Mouse (Mus musculus): ENCODE results near the gene Ppp1r3c.
"Not testable (repeated sequence)": the region's sequence is repeated elsewhere in the genome, so short reads cannot be mapped to it uniquely, and the experiment has no call there.

Gene Ppp1r3c

GRCm38 (mm10) chr19:36736537-36736936, at the start of gene Ppp1r3c:
TSS of gene Ppp1r3c (minus strand) at chr19:36736653.
- DNase-seq (ENCODE audit: inconsistent ontology term): peak; percentile 91

- no peak for DNase-seq (ENCODE audit: inconsistent ontology term)
Observed at GRCm38 (mm10) chr19:36783179-36783578, 46.7 kb upstream of the Ppp1r3c start.

GRCm38 (mm10) chr19:36782591-36782990, 46.1 kb upstream of the Ppp1r3c start:
- peak; percentile 78 for DNase-seq (ENCODE audit: inconsistent ontology term)

GRCm38 (mm10) chr19:36781996-36782395, 45.5 kb upstream of the Ppp1r3c start:
- no peak for DNase-seq (ENCODE audit: inconsistent ontology term)

GRCm38 (mm10) chr19:36780375-36780774, 43.9 kb upstream of the Ppp1r3c start:
- no peak for DNase-seq (ENCODE audit: inconsistent ontology term)

- DNase-seq (ENCODE audit: inconsistent ontology term): no peak
Observed at GRCm38 (mm10) chr19:36779765-36780164, 43.3 kb upstream of the Ppp1r3c start.

- no peak for DNase-seq (ENCODE audit: inconsistent ontology term)
Observed at GRCm38 (mm10) chr19:36775531-36775930, 39.1 kb upstream of the Ppp1r3c start.

- no peak for DNase-seq (ENCODE audit: inconsistent ontology term)
Observed at GRCm38 (mm10) chr19:36773716-36774459, 37.4 kb upstream of the Ppp1r3c start.

GRCm38 (mm10) chr19:36768084-36768483, 31.6 kb upstream of the Ppp1r3c start:
- DNase-seq (ENCODE audit: inconsistent ontology term): no peak

- DNase-seq (ENCODE audit: inconsistent ontology term): no peak
Observed at GRCm38 (mm10) chr19:36764451-36764850, 28.0 kb upstream of the Ppp1r3c start.

GRCm38 (mm10) chr19:36748996-36749395, 12.5 kb upstream of the Ppp1r3c start:
- no peak for DNase-seq (ENCODE audit: inconsistent ontology term)

- DNase-seq (ENCODE audit: inconsistent ontology term): no peak
Observed at GRCm38 (mm10) chr19:36742331-36742730, 5.9 kb upstream of the Ppp1r3c start.

GRCm38 (mm10) chr19:36739566-36740211, 3.2 kb upstream of the Ppp1r3c start:
- peak; percentile 38 for DNase-seq (ENCODE audit: inconsistent ontology term)

GRCm38 (mm10) chr19:36738009-36738408, 1.6 kb upstream of the Ppp1r3c start:
- no peak for DNase-seq (ENCODE audit: inconsistent ontology term)

GRCm38 (mm10) chr19:36737087-36737486, 634 bp upstream of the Ppp1r3c start:
- no peak for DNase-seq (ENCODE audit: inconsistent ontology term)

GRCm38 (mm10) chr19:36734308-36735038, 2.0 kb downstream of the Ppp1r3c start:
- DNase-seq (ENCODE audit: inconsistent ontology term): no peak

GRCm38 (mm10) chr19:36733191-36733943, 3.1 kb downstream of the Ppp1r3c start:
- DNase-seq (ENCODE audit: inconsistent ontology term): no peak

GRCm38 (mm10) chr19:36731310-36731709, 5.1 kb downstream of the Ppp1r3c start:
- DNase-seq (ENCODE audit: inconsistent ontology term): no peak

GRCm38 (mm10) chr19:36730414-36730813, 6.0 kb downstream of the Ppp1r3c start:
- not testable (repeated sequence) for DNase-seq (ENCODE audit: inconsistent ontology term)

- no peak for DNase-seq (ENCODE audit: inconsistent ontology term)
Observed at GRCm38 (mm10) chr19:36728741-36729460, 7.6 kb downstream of the Ppp1r3c start.

GRCm38 (mm10) chr19:36724970-36725369, 11.5 kb downstream of the Ppp1r3c start:
- DNase-seq (ENCODE audit: inconsistent ontology term): no peak
